Mouse (Mus musculus) cerebellum, adult 2 months (tissue): ENCODE measurements around the gene Aim2. TPM values are rescaled to one million over a fixed set of nuclear protein-coding genes. Genes with fewer than 3 reads are reported as not detected.

Experiments used
- DNase-seq, 2 experiments: peaks; one replicate each; pipeline ENCODE4 v3.0.0; 2021
- H3K27ac ChIP-seq: fragments of 200-500 bp; 2 replicates; pipeline ENCODE4 v1.5.1; 2012; ENCODE audit warnings: low read length, control low read depth, inconsistent platforms; ENCODE audit not compliant: insufficient read depth
- H3K27me3 ChIP-seq: fragments of 200-500 bp; 2 replicates; pipeline ENCODE4 v1.6.1; 2012; ENCODE audit warnings: inconsistent platforms, mild to moderate bottlenecking, low read length, moderate library complexity; ENCODE audit not compliant: control insufficient read depth, insufficient read depth
- H3K4me1 ChIP-seq: fragments of 200-500 bp; 2 replicates; pipeline ENCODE4 v1.6.1; 2011; ENCODE audit warnings: low read length; ENCODE audit not compliant: control insufficient read depth, insufficient read depth
- H3K4me3 ChIP-seq: fragments of 200-500 bp; replicated peaks from 2 replicates; pipeline ENCODE3; 2011; ENCODE audit warnings: mild to moderate bottlenecking, low read depth, low read length, control low read depth; ENCODE audit not compliant: insufficient read depth
- CTCF ChIP-seq: fragments of 200-500 bp; IDR thresholded peaks from 2 replicates; pipeline ENCODE4 v1.5.1; 2011; ENCODE audit warnings: low read depth, mild to moderate bottlenecking, control low read depth, low read length, moderate library complexity, borderline replicate concordance; ENCODE audit not compliant: insufficient read depth
- POLR2A ChIP-seq: fragments of 200-500 bp; IDR thresholded peaks from 2 replicates; pipeline ENCODE4 v1.6.1; 2011; ENCODE audit warnings: low read length, control low read depth, borderline replicate concordance; ENCODE audit not compliant: insufficient read depth
- WGBS: fragments of 180-500 bp; shearing (Covaris S2); methylation state at CpG from one replicate; pipeline ENCODE4 v1.1.7; 2018; 5-methylcytosine and 5-hydroxymethylcytosine counted together
- polyA plus RNA-seq: library from polyadenylated mRNA; depleted of rRNA; stranded (reverse); fragments of >200 nt; gene quantifications from 2 replicates; pipeline ENCODE4 v1.2.3, GENCODE M21; 2012

Gene Aim2
- polyA plus RNA-seq, 1 experiment = 2.0 TPM

DNA sequence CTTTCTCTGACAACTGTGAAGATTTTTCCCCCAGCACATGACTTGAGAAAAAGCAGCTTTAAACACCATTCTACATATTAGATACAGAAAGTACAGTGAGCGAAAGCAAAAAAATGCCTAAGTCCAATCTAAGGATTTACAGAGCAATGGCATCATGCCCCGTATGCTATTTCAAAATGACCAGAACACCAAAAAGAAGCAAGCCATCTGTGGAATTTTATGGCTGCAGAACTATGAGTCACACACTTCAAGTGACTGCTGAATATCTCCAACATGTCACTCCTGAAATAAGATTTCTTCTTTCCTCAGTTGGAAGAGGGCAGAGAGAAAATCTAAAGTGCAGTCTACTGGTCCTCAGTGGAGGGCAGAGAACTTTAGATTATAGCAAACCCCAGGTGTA lies 12.8 kb downstream of the Aim2 start:
- TF ChIP-seq POLR2A (no peak), CTCF (no peak)
- H3K27ac ChIP-seq = peak overlapping the region; percentile 55; the same call in 1 of the 2 replicates
- no peaks in the 10 kb centered on the region for H3K27me3 ChIP-seq
- peak in 1 of 2 experiments; percentile 61 for DNase-seq
- no peak overlapping the region for H3K4me3 ChIP-seq
- WGBS = 13% methylated on average over 2 of the region's 2 CpGs
- H3K4me1 ChIP-seq = peaks cover 18% of the 10 kb centered on the region; the same call in 1 of the 2 replicates

DNA sequence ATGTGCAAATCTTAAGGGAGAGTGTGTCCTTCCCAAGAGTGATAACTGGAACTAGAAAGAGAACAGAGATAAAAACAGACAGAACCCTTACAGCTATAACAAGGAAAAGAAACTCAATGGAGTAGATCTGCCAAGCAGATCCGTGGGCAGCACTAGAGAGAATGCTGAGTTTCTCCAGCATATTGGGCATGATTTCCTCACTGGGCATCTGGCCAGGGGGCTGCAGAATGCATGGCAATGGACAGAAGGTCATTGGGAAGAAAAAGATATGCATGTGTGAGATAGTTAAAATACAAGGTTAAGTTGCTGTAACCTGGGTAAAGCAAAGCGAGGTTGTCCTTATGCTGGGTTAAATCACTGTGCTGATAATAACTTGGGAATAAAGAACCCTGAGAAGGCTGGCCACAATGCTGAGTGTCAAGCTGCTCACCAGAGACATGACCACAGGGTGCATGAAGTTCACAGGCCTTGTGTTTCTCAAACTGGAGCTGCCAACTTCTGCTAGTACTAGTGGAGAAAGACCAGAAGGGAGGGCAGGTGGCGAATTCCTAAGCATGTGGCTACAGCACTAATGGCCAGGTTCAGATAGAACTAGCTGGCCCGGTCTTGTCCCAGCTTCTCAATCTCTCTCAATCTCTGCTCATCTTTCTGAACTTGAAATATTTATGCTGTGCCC lies 13.6 kb downstream of the Aim2 start:
- peak overlapping the region; percentile 53 for H3K4me3 ChIP-seq
- 9% methylated on average over 4 of the region's 4 CpGs for WGBS
- peak; percentile 85 to 94 for DNase-seq
- peaks cover 18% of the 10 kb centered on the region; the same call in 1 of the 2 replicates for H3K4me1 ChIP-seq
- peak overlapping the region; percentile 63; the same call in 1 of the 2 replicates for H3K27ac ChIP-seq
- H3K27me3 ChIP-seq = no peaks in the 10 kb centered on the region
- TF ChIP-seq POLR2A = no peak
- TF ChIP-seq CTCF = no peak

DNA sequence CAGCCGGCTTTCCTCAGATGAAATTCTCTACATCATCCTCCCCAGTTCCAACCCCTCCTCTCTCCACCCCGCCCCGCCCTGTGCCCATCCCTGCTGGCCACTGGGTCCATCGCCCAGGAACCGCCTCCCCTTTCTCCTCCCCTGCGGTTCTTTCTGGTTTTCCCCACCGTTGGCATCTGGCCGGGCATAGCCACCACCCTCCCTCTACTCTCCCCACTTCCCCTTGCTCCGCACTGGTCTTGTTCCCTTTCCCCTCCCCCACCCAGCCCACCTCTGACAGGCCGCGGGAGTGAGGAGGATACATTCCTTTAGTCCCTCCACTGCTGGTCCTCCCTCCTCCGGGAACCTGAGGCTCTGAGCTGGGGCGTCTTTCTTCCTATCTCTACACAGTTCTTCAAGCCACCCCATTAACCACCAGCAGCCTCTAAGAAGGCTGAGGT lies 15.3 kb downstream of the Aim2 start:
- peak; percentile 89 to 92 for DNase-seq
- TF ChIP-seq CTCF (no peak), POLR2A (no peak; the same call in 1 of the 2 replicates)
- Histone ChIP-seq H3K27me3 (no peaks in the 10 kb centered on the region), H3K4me1 (peaks cover 27% of the 10 kb centered on the region), H3K27ac (peak overlapping the region; percentile 89), H3K4me3 (peak overlapping the region; percentile 92)
- 4% methylated on average over 13 of the region's 13 CpGs for WGBS

DNA sequence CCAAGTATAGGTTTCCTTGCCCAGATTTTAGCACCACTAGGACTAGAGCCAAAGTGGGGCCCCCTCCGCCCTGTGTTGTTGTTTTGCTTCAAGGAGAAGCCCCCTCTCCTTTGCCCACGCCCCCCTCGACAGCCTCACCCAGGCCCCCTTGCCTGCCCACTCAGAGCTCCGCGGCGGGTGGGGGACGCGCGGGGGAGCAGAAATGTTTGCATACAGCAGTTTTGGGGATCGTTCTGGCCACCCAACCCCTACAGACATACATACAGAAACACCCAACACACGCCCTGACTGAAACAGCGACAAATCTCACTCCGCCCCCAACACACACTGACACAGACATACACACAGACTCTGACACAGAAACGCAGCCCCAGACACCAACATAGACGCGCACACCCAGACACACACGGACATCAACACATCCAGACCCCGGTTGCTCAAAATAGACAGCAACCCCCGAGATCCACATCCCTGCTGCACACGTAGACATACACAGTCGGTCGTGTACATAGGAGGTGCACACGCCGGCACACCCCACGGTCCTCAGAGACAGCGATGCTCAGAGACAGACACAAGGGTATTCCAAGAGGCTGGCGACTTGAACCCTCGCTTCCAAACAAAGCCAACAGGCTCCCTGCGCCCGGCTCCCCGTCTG lies 16.1 kb downstream of the Aim2 start:
- TF ChIP-seq CTCF (no peak), POLR2A (peak; percentile 32; the same call in 1 of the 2 replicates)

DNA sequence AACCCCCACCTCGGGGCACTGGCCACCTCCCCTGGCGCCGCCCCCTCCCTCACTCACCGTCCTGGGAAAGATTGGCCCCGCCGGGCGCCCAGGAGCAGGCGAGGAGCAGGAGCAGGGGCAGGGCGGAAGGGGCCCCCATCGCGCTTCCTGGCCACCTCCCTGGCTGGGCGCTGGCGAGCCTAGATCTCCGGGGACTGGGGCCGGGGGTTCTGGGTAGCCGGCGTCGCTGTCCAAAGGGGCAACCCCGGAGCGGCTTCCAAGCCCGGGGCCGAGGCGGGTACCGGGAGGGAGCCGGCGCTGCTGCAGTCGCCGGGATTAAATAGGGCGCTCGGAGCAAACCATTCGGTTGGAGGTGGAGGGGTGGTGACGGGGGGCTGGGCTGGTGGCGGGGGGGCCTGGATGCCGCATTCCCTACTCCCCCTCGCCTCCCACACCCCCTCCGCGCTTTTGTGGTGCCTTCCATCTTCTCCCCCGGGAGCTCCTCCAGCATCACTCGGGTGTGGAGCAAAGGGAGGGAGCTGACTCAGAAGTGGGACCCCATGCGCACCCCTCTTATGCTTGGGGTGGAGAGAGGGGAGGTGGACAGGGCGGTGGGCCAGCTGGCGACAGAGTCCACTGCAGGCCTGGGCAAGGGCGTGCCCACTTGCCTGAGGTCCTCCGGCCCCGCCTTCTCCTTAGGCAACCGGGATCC lies 16.8 kb downstream of the Aim2 start, which contains the start of gene Cadm3:
TSS of gene Cadm3 (minus strand) at position 340 of the 691 bp plus-strand sequence.
- peak within 1 kb of the TSS; percentile 92 for H3K4me3 ChIP-seq
- TF ChIP-seq POLR2A (peak; percentile 87), CTCF (no peak)
- 2% methylated on average over 46 of the region's 46 CpGs for WGBS
- peaks cover 28% of the 10 kb centered on the region for H3K4me1 ChIP-seq
- peak within 1 kb of the TSS; percentile 89 for H3K27ac ChIP-seq
- H3K27me3 ChIP-seq = no peaks in the 10 kb centered on the region
- peak; percentile 89 to 94 for DNase-seq

More for the DNA sequence above, 16.1 kb downstream of the Aim2 start:
- peak in 1 of 2 experiments; percentile 64 for DNase-seq
- peaks cover 28% of the 10 kb centered on the region for H3K4me1 ChIP-seq
- H3K27me3 ChIP-seq = no peaks in the 10 kb centered on the region
- H3K4me3 ChIP-seq = peak overlapping the region; percentile 92
- WGBS = under 1% methylated on average over 31 of the region's 31 CpGs
- peak overlapping the region; percentile 89 for H3K27ac ChIP-seq

DNA sequence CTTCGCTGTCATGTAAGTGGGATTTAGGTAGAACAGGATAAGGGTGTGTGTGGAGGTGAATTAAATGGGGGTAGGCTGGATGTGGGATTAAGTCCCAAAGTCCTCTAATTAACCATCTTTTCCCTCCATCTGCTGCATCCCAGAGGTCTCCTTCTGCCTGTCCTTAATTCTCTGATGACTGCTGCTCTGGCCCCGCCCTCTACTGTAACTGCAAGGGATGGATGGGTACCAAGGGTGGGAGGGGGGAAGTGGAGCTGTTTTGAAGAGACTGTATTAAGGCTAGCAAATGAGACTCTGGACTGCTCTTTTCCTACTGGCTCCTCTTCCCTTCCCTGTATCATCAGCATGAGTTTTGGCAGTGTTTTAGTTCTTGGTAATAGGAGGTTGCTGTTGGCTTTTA lies 18.9 kb downstream of the Aim2 start:
- H3K27me3 ChIP-seq = no peaks in the 10 kb centered on the region
- 48% methylated on average over 2 of the region's 2 CpGs for WGBS
- DNase-seq = peak; percentile 47 to 64
- peaks cover 23% of the 10 kb centered on the region for H3K4me1 ChIP-seq
- H3K27ac ChIP-seq = peak overlapping the region; percentile 78; the same call in 1 of the 2 replicates
- TF ChIP-seq CTCF (no peak), POLR2A (no peak)
- H3K4me3 ChIP-seq = no peak overlapping the region

DNA sequence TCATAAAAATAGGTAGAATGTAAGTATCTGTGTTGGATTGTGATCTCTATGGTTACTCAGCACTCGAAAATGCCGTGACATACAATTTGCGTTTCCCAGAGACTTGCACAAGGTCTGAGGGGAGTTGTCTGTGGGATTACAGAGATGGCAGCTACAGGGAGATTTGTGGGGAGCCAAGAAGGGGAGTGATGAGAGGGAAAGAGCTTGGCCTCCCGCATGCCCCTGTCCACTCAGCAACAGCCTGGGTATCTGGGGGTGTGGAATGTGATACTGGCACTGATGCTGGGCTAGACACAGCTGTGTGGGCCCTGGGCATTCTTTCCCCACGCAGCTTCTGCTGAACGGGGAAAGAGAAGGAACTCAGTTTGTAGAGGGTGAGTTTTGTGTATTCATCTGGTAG lies 19.8 kb downstream of the Aim2 start:
- peak overlapping the region; percentile 78 for H3K27ac ChIP-seq
- TF ChIP-seq CTCF (no peak), POLR2A (no peak)
- 42% methylated on average over 6 of the region's 6 CpGs for WGBS

DNA sequence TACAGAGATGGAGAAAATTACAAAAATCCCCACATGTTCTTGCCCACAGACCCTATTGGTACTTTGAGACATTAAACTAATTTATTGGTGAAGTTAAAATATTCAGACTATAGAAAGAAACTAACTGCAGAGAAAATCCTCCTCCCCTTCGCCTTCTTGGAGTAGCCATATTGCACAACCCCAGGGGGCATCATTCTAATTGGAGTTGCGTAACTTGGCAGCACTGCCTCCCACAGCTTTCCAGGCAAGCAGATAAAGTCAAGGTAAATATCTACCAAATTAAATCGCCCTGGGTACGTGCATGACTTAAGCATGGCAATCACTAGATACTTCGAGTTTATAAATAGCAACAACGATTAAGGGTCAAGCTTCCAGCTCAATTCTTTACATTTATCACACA lies 20.9 kb downstream of the Aim2 start:
- H3K4me1 ChIP-seq = peaks cover 21% of the 10 kb centered on the region
- H3K27ac ChIP-seq = peak overlapping the region; percentile 37; the same call in 1 of the 2 replicates
- no peak overlapping the region for H3K4me3 ChIP-seq
- DNase-seq = peak; percentile 86 to 92
- WGBS = 11% methylated on average over 6 of the region's 6 CpGs
- TF ChIP-seq CTCF (no peak), POLR2A (no peak)
- H3K27me3 ChIP-seq = no peaks in the 10 kb centered on the region

More for the DNA sequence above, 19.8 kb downstream of the Aim2 start:
- Histone ChIP-seq H3K4me3 (no peak overlapping the region), H3K4me1 (peaks cover 21% of the 10 kb centered on the region), H3K27me3 (no peaks in the 10 kb centered on the region)
- DNase-seq = peak in 1 of 2 experiments; percentile 26
